Mouse (Mus musculus) heart, embryonic 10.5 days (tissue): ENCODE data around the gene Olfr1410. TPM values are rescaled to one million over a fixed set of nuclear protein-coding genes. Genes with fewer than 3 reads are reported as not detected.

Source experiments
- DNase-seq: peaks from one replicate; pipeline ENCODE4 v3.0.0-alpha.2; 2017; ENCODE audit warnings: low spot score
- H3K27ac ChIP-seq: fragments of 300-500 bp; sonication (generic); 2 replicates; pipeline ENCODE4 v1.5.1; 2016; ENCODE audit warnings: mild to moderate bottlenecking
- H3K27me3 ChIP-seq: fragments of 300-500 bp; sonication (generic); 2 replicates; pipeline ENCODE4 v1.6.1; 2016; ENCODE audit warnings: mild to moderate bottlenecking; ENCODE audit not compliant: poor library complexity, insufficient read depth, severe bottlenecking
- H3K36me3 ChIP-seq: fragments of 300-500 bp; sonication (generic); 2 replicates; pipeline ENCODE4 v1.6.1; 2016; ENCODE audit warnings: mild to moderate bottlenecking, moderate library complexity
- H3K4me1 ChIP-seq: fragments of 300-500 bp; sonication (generic); 2 replicates; pipeline ENCODE4 v1.6.1; 2016; ENCODE audit warnings: mild to moderate bottlenecking
- H3K4me3 ChIP-seq: fragments of 300-500 bp; sonication (generic); 2 replicates; pipeline ENCODE4 v1.5.1; 2016; ENCODE audit warnings: mild to moderate bottlenecking, moderate library complexity
- H3K9me3 ChIP-seq: fragments of 300-500 bp; sonication (generic); 2 replicates; pipeline ENCODE4 v1.6.1; 2016; ENCODE audit warnings: mild to moderate bottlenecking, moderate library complexity
- WGBS: fragments of 180-500 bp; shearing (Covaris S2); methylation state at CpG from one replicate; pipeline ENCODE4 v1.1.7; 2016; 5-methylcytosine and 5-hydroxymethylcytosine counted together
- polyA plus RNA-seq: library from polyadenylated mRNA; unstranded; fragments of >200 nt; fragmentation: Nextera tagmentation; extraction: Ambion mirVana; gene quantifications from 2 replicates; pipeline ENCODE4 v1.2.1, GENCODE M21; 2016

Olfr1410 gene
- polyA plus RNA-seq, 1 experiment from 2014 or later, result not detected

- 58% methylated on average over 6 of the region's 6 CpGs for WGBS
- no peak overlapping the region for H3K27ac ChIP-seq
- peaks cover 22% of the 10 kb centered on the region for H3K36me3 ChIP-seq
- H3K9me3 ChIP-seq, result no peaks in the 10 kb centered on the region
- H3K27me3 ChIP-seq, result 0 out of 2 replicates have a peak, but pooled peaks cover 3% of the 10 kb centered on the region
- DNase-seq, result no peak
- H3K4me3 ChIP-seq, result no peak overlapping the region
- peaks cover 8% of the 10 kb centered on the region for H3K4me1 ChIP-seq
Observed at GRCm38 (mm10) chr1:92632948-92633347, 27.4 kb downstream of the Olfr1410 start.

- WGBS, result 85% methylated on average over 8 of the region's 8 CpGs
- peaks cover 30% of the 10 kb centered on the region for H3K36me3 ChIP-seq
- H3K4me3 ChIP-seq, result no peak overlapping the region
- H3K4me1 ChIP-seq, result peaks cover 8% of the 10 kb centered on the region
- no peak for DNase-seq
- H3K9me3 ChIP-seq, result no peaks in the 10 kb centered on the region
- H3K27ac ChIP-seq, result no peak overlapping the region
- H3K27me3 ChIP-seq, result 0 out of 2 replicates have a peak, but pooled peaks cover 3% of the 10 kb centered on the region
Observed at GRCm38 (mm10) chr1:92633726-92634125, 28.1 kb downstream of the Olfr1410 start.

- Histone ChIP-seq H3K27ac (no peak overlapping the region), H3K4me1 (peaks cover 8% of the 10 kb centered on the region), H3K36me3 (peaks cover 37% of the 10 kb centered on the region), H3K27me3 (0 out of 2 replicates have a peak, but pooled peaks cover 3% of the 10 kb centered on the region), H3K9me3 (no peaks in the 10 kb centered on the region), H3K4me3 (no peak overlapping the region)
- WGBS, result 53% methylated on average over 1 of the region's 1 CpGs
- DNase-seq, result no peak
Observed at GRCm38 (mm10) chr1:92634569-92634968, 29.0 kb downstream of the Olfr1410 start.

GRCm38 (mm10) chr1:92634976-92635599 is 29.5 kb downstream of the Olfr1410 start:
- H3K9me3 ChIP-seq, result no peaks in the 10 kb centered on the region
- H3K36me3 ChIP-seq, result peaks cover 41% of the 10 kb centered on the region
- WGBS, result 84% methylated on average over 4 of the region's 4 CpGs
- DNase-seq, result no peak
- H3K4me1 ChIP-seq, result peaks cover 11% of the 10 kb centered on the region
- no peak overlapping the region for H3K4me3 ChIP-seq
- 0 out of 2 replicates have a peak, but pooled peaks cover 3% of the 10 kb centered on the region for H3K27me3 ChIP-seq
- H3K27ac ChIP-seq, result no peak overlapping the region

GRCm38 (mm10) chr1:92636015-92636414 is 30.4 kb downstream of the Olfr1410 start:
- no peak overlapping the region for H3K4me3 ChIP-seq
- H3K36me3 ChIP-seq, result peaks cover 41% of the 10 kb centered on the region
- 83% methylated on average over 8 of the region's 8 CpGs for WGBS
- no peaks in the 10 kb centered on the region for H3K9me3 ChIP-seq
- 0 out of 2 replicates have a peak, but pooled peaks cover 3% of the 10 kb centered on the region for H3K27me3 ChIP-seq
- DNase-seq, result no peak
- no peak overlapping the region for H3K27ac ChIP-seq
- H3K4me1 ChIP-seq, result peaks cover 20% of the 10 kb centered on the region

GRCm38 (mm10) chr1:92636676-92637075 is 31.1 kb downstream of the Olfr1410 start:
- DNase-seq, result no peak
- 90% methylated on average over 11 of the region's 11 CpGs for whole genome bisulfite sequencing
- Histone ChIP-seq H3K4me3 (no peak overlapping the region), H3K36me3 (peaks cover 41% of the 10 kb centered on the region), H3K4me1 (peaks cover 22% of the 10 kb centered on the region), H3K27ac (no peak overlapping the region), H3K9me3 (no peaks in the 10 kb centered on the region), H3K27me3 (no peaks in the 10 kb centered on the region)

- H3K36me3 ChIP-seq, result peaks cover 41% of the 10 kb centered on the region
- H3K4me1 ChIP-seq, result peaks cover 28% of the 10 kb centered on the region
- no peaks in the 10 kb centered on the region for H3K9me3 ChIP-seq
- no peak overlapping the region for H3K27ac ChIP-seq
- no peak overlapping the region for H3K4me3 ChIP-seq
- WGBS, result 88% methylated on average over 15 of the region's 15 CpGs
- H3K27me3 ChIP-seq, result no peaks in the 10 kb centered on the region
- no peak for DNase-seq
Observed at GRCm38 (mm10) chr1:92637501-92638172, 32.1 kb downstream of the Olfr1410 start.

- no peaks in the 10 kb centered on the region for H3K9me3 ChIP-seq
- H3K27me3 ChIP-seq, result no peaks in the 10 kb centered on the region
- peaks cover 30% of the 10 kb centered on the region for H3K4me1 ChIP-seq
- WGBS, result 85% methylated on average over 3 of the region's 3 CpGs
- no peak overlapping the region for H3K27ac ChIP-seq
- DNase-seq, result no peak
- H3K4me3 ChIP-seq, result no peak overlapping the region
- peaks cover 41% of the 10 kb centered on the region for H3K36me3 ChIP-seq
Observed at GRCm38 (mm10) chr1:92638181-92638580, 32.6 kb downstream of the Olfr1410 start.

GRCm38 (mm10) chr1:92638736-92639135 is 33.2 kb downstream of the Olfr1410 start:
- Histone ChIP-seq H3K27ac (no peak overlapping the region), H3K4me1 (peaks cover 30% of the 10 kb centered on the region), H3K4me3 (no peak overlapping the region), H3K27me3 (peaks cover 4% of the 10 kb centered on the region; the same call in 1 of the 2 replicates), H3K9me3 (no peaks in the 10 kb centered on the region), H3K36me3 (peaks cover 41% of the 10 kb centered on the region)
- 94% methylated on average over 4 of the region's 4 CpGs for WGBS
- no peak for DNase-seq

GRCm38 (mm10) chr1:92640393-92640792 is 34.8 kb downstream of the Olfr1410 start:
- H3K4me3 ChIP-seq, result peak overlapping the region; percentile 82
- peak; percentile 54 for DNase-seq
- no peaks in the 10 kb centered on the region for H3K9me3 ChIP-seq
- H3K36me3 ChIP-seq, result peaks cover 41% of the 10 kb centered on the region
- H3K27ac ChIP-seq, result no peak overlapping the region
- H3K27me3 ChIP-seq, result peaks cover 20% of the 10 kb centered on the region; the same call in 1 of the 2 replicates
- WGBS, result 73% methylated on average over 6 of the region's 6 CpGs
- H3K4me1 ChIP-seq, result peaks cover 22% of the 10 kb centered on the region

- Histone ChIP-seq H3K4me3 (peak within 1 kb of the TSS; percentile 82), H3K36me3 (peaks cover 32% of the 10 kb centered on the region), H3K9me3 (no peaks in the 10 kb centered on the region), H3K27me3 (peaks cover 30% of the 10 kb centered on the region; the same call in 1 of the 2 replicates), H3K27ac (peak within 1 kb of the TSS; percentile 88), H3K4me1 (peaks cover 22% of the 10 kb centered on the region)
- DNase-seq, result peak; percentile 94
- 3% methylated on average over 50 of the region's 50 CpGs for WGBS
Observed at GRCm38 (mm10) chr1:92641514-92642272, 36.1 kb downstream of the Olfr1410 start, which contains the start of gene Cops9. Cops9 (minus strand) TSS chr1:92641985.

- Histone ChIP-seq H3K36me3 (peaks cover 12% of the 10 kb centered on the region; the same call in 1 of the 2 replicates), H3K27ac (no peak overlapping the region), H3K27me3 (peaks cover 40% of the 10 kb centered on the region; the same call in 1 of the 2 replicates), H3K9me3 (no peaks in the 10 kb centered on the region), H3K4me3 (no peak overlapping the region), H3K4me1 (peaks cover 22% of the 10 kb centered on the region)
- WGBS, result 49% methylated on average over 4 of the region's 4 CpGs
- peak; percentile 71 for DNase-seq
Observed at GRCm38 (mm10) chr1:92643691-92644090, 38.1 kb downstream of the Olfr1410 start.
